Mouse (Mus musculus) megakaryocyte, embryonic 14.5 days (primary cell): Measurements from ENCODE around the gene 8030411F24Rik.

Experiments
- FLI1 ChIP-seq: IDR thresholded peaks from 2 replicates; pipeline ENCODE4 v1.6.1; 2012; ENCODE audit warnings: low read length, inconsistent platforms, mixed read lengths
- GATA1 ChIP-seq: IDR thresholded peaks from 3 replicates; pipeline ENCODE4 v1.6.1; 2012; ENCODE audit warnings: mixed read lengths, low read length, inconsistent platforms, borderline replicate concordance

- TF ChIP-seq GATA1 (no peak), FLI1 (no peak)
Observed at GRCm38 (mm10) chr2:148801491-148801921, 19.7 kb downstream of the 8030411F24Rik start.
